Mouse (Mus musculus) liver, embryonic 14.5 days (tissue): ENCODE results near the gene Tubb2b.

ENCODE experiments used
- CTCF ChIP-seq: IDR thresholded peaks from 2 replicates; pipeline ENCODE4 v1.5.1; 2016; ENCODE audit warnings: antibody characterized with exemption, low read depth, control low read depth
- EP300 ChIP-seq: IDR thresholded peaks from 2 replicates; pipeline ENCODE4 v1.6.1; 2016; ENCODE audit warnings: antibody characterized with exemption, low read depth

- TF ChIP-seq CTCF, result no peak
- no peak for TF ChIP-seq EP300
Observed at GRCm38 (mm10) chr13:34149463-34150176, 19.4 kb upstream of the Tubb2b start.
